Mouse (Mus musculus): ENCODE data around the gene Cuedc2.

DNA sequence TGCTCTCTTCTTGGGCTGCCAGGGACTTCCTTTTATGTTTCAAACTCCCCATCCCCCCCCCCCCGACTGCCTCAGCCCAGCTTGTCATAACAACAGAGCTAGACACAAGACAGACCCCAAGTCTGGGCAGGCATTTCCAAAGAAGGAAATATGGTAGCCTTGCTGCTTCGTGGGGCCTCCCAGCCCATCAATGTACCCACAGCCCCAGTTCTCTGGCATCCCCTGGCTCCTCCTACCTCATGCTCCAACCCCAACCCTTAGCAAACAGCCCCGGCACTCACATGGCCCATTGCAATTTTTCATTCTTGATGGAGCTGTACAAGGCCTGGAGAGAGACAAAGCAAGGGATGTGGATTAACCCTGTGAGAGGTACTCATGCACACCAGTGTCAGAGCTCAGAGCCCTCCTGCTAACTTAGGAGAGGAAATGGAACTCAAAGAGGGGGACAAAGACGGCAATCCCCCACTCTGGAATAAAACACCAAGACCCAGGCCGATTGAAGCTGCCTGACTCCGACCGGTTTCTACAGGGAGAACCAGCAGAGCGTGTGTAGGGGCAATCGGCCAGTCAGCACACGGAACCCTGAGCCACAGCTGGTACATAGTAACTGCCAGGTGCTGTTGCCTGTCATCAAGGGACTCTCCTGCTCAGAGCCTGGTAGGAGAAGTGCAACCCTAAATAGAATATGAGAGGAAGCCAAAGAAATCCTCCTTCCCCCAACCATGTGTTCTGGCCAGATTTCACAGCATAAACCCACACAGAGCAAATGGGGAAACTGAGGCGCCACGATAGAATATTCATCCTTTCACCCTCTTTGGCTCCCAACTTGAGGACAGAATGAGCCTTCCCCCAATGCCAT is 22.5 kb downstream of the Cuedc2 start:
- no peak for TF ChIP-seq CTCF (IDR thresholded peaks at IDR 0.05; ENCODE audit: low read depth)
- no peak for TF ChIP-seq EP300 (IDR thresholded peaks at IDR 0.05; ENCODE audit: low read depth)
